Mouse (Mus musculus) stomach, postnatal 0 days (tissue): ENCODE measurements at regions not wholly inside any gene's neighbourhood (a gene's known extent, or its start where the extent isn't known, plus 50 kb on each side); places are given as distances from the start of the nearest gene placed in this dataset.

ENCODE experiments used
- CTCF ChIP-seq: IDR thresholded peaks from 2 replicates; pipeline ENCODE4 v1.5.1; 2016; ENCODE audit warnings: antibody characterized with exemption, low read depth, mild to moderate bottlenecking, moderate library complexity
- EP300 ChIP-seq: optimal IDR thresholded peaks from 2 replicates; pipeline ENCODE3; 2016; ENCODE audit warnings: antibody characterized with exemption

- no peak for TF ChIP-seq CTCF
- TF ChIP-seq EP300, result no peak
These were observed 79.7 kb upstream of the Lhx5 start for GRCm38 (mm10) chr5:120351827-120352226.
